Mouse (Mus musculus) intestine, embryonic 16.5 days (tissue): ENCODE measurements around the gene Taf1c. TPM values are rescaled to one million over a fixed set of nuclear protein-coding genes. Genes with fewer than 3 reads are reported as not detected.

ENCODE experiments used
- ATAC-seq: fragments of 200-750 bp; cut with Nextera tagmentation; 2 replicates; pipeline ENCODE4 v1.8.0; 2017; ENCODE audit warnings: moderate TSS enrichment, moderate library complexity
- H3K27ac ChIP-seq: fragments of 300-500 bp; sonication (generic); 2 replicates; pipeline ENCODE4 v1.5.1; 2014; ENCODE audit warnings: mild to moderate bottlenecking, low read length
- H3K27me3 ChIP-seq: fragments of 300-500 bp; sonication (generic); replicated peaks from 2 replicates; pipeline ENCODE4 v1.6.1; 2014; ENCODE audit warnings: low read length, control low read depth, mixed read lengths; ENCODE audit not compliant: control insufficient read depth, insufficient read depth
- H3K36me3 ChIP-seq: fragments of 300-500 bp; sonication (generic); 2 replicates; pipeline ENCODE4 v1.6.1; 2014; ENCODE audit warnings: low read length, control low read depth; ENCODE audit not compliant: control insufficient read depth, insufficient read depth
- H3K4me1 ChIP-seq: fragments of 300-500 bp; sonication (generic); 2 replicates; pipeline ENCODE4 v1.6.1; 2014; ENCODE audit warnings: low read length, control low read depth, mixed read lengths; ENCODE audit not compliant: control insufficient read depth, insufficient read depth
- H3K4me2 ChIP-seq: fragments of 300-500 bp; sonication (generic); 2 replicates; pipeline ENCODE4 v1.6.1; 2014; ENCODE audit warnings: low read depth, low read length, control low read depth
- H3K4me3 ChIP-seq: fragments of 300-500 bp; sonication (generic); 2 replicates; pipeline ENCODE4 v1.5.1; 2014; ENCODE audit warnings: mild to moderate bottlenecking, low read length
- H3K9ac ChIP-seq: fragments of 300-500 bp; sonication (generic); 2 replicates; pipeline ENCODE4 v1.6.1; 2014; ENCODE audit warnings: low read depth, low read length
- H3K9me3 ChIP-seq: fragments of 300-500 bp; sonication (generic); 2 replicates; pipeline ENCODE4 v1.6.1; 2016; ENCODE audit warnings: low read length, control low read depth; ENCODE audit not compliant: control insufficient read depth
- WGBS: fragments of 180-500 bp; shearing (Covaris S2); extraction: QIAGEN DNeasy Blood & Tissue Kit; methylation state at CpG from one replicate; pipeline ENCODE4 v1.1.7; 2014; 5-methylcytosine and 5-hydroxymethylcytosine counted together
- polyA plus RNA-seq: library from polyadenylated mRNA; unstranded; fragments of >200 nt; fragmentation: Nextera tagmentation; extraction: Ambion mirVana; gene quantifications from 2 replicates; pipeline ENCODE4 v1.2.1, GENCODE M21; 2015

Gene Taf1c
- 11.6 and 11.9 TPM in 2 replicates for polyA plus RNA-seq

GRCm38 (mm10) chr8:119604996-119605395, at the start of gene Taf1c:
Gene Taf1c (minus strand): TSS chr8:119605222.
- peak within 1 kb of the TSS; percentile 83 for H3K9ac ChIP-seq
- WGBS: under 1% methylated on average over 23 of the region's 23 CpGs
- peak within 1 kb of the TSS; percentile 81 for H3K4me2 ChIP-seq
- peak; percentile 88 for ATAC-seq
- peaks cover 8% of the 10 kb centered on the region; the same call in 1 of the 2 replicates for H3K36me3 ChIP-seq
- no peaks in the 10 kb centered on the region for H3K27me3 ChIP-seq
- H3K27ac ChIP-seq: peak within 1 kb of the TSS; percentile 67
- peak within 1 kb of the TSS; percentile 71 for H3K4me3 ChIP-seq
- H3K4me1 ChIP-seq: peaks cover 11% of the 10 kb centered on the region
- 0 out of 2 replicates have a peak, but pooled peaks cover 10% of the 10 kb centered on the region for H3K9me3 ChIP-seq

DNA sequence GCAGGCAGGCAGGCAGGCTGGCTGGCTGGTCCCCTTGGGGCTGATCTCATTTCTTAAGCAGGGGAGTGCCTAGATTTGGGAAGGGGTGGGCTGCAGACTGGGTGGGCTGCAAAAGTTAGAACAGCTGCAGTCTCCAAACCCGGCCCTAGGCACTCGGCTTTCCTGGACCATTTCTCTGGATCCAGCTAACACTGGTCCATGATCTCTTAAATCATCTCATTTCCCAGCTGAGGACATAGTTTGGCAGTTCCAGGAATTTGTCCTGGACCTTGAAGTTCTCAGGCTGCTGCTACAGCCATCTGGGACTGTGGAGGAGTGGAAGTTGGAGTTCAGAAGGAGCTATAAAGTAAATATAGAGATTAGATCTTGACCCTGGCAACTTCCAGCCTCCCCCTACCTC, 46.3 kb upstream of the Taf1c start:
- H3K9me3 ChIP-seq: peaks cover 4% of the 10 kb centered on the region; the same call in 1 of the 2 replicates
- H3K27me3 ChIP-seq: no peaks in the 10 kb centered on the region
- no peak overlapping the region for H3K4me3 ChIP-seq
- no peak overlapping the region for H3K9ac ChIP-seq
- H3K4me1 ChIP-seq: no peaks in the 10 kb centered on the region; the same call in 1 of the 2 replicates
- WGBS: 44% methylated on average over 2 of the region's 2 CpGs
- H3K27ac ChIP-seq: no peak overlapping the region
- no peak overlapping the region for H3K4me2 ChIP-seq
- H3K36me3 ChIP-seq: no peaks in the 10 kb centered on the region
- ATAC-seq: peak; percentile 66

- H3K9ac ChIP-seq: no peak overlapping the region
- H3K27me3 ChIP-seq: no peaks in the 10 kb centered on the region
- 80% methylated on average over 7 of the region's 7 CpGs for WGBS
- no peaks in the 10 kb centered on the region for H3K4me1 ChIP-seq
- no peak overlapping the region for H3K27ac ChIP-seq
- peaks cover 6% of the 10 kb centered on the region; the same call in 1 of the 2 replicates for H3K9me3 ChIP-seq
- no peaks in the 10 kb centered on the region for H3K36me3 ChIP-seq
- no peak overlapping the region for H3K4me2 ChIP-seq
- H3K4me3 ChIP-seq: no peak overlapping the region
- ATAC-seq: no peak
Measured at GRCm38 (mm10) chr8:119646846-119647245, 41.8 kb upstream of the Taf1c start.

DNA sequence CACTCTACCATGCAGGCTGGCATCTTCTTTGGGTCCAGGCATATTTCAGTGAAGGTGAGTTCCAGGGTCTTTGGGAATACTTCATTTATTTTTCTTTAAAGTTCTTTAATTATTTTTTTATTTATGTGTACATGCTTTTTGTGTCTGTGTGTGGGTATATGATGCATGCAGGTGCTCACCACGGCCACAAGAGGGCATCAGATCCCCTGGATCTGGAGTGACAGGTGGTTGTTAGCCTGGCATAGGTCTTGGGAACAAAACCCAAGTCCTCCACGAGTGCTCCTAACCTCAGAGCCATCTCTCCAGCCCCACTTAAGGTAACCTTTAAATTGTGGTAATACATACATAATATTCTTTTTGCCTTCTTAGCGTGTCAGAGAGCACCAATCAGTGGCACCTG, 41.2 kb upstream of the Taf1c start:
- H3K27ac ChIP-seq: no peak overlapping the region
- WGBS: 80% methylated on average over 3 of the region's 3 CpGs
- no peak for ATAC-seq
- H3K9ac ChIP-seq: no peak overlapping the region
- H3K9me3 ChIP-seq: peaks cover 6% of the 10 kb centered on the region; the same call in 1 of the 2 replicates
- H3K4me2 ChIP-seq: no peak overlapping the region
- H3K4me3 ChIP-seq: no peak overlapping the region
- H3K27me3 ChIP-seq: no peaks in the 10 kb centered on the region
- H3K36me3 ChIP-seq: no peaks in the 10 kb centered on the region
- no peaks in the 10 kb centered on the region for H3K4me1 ChIP-seq

DNA sequence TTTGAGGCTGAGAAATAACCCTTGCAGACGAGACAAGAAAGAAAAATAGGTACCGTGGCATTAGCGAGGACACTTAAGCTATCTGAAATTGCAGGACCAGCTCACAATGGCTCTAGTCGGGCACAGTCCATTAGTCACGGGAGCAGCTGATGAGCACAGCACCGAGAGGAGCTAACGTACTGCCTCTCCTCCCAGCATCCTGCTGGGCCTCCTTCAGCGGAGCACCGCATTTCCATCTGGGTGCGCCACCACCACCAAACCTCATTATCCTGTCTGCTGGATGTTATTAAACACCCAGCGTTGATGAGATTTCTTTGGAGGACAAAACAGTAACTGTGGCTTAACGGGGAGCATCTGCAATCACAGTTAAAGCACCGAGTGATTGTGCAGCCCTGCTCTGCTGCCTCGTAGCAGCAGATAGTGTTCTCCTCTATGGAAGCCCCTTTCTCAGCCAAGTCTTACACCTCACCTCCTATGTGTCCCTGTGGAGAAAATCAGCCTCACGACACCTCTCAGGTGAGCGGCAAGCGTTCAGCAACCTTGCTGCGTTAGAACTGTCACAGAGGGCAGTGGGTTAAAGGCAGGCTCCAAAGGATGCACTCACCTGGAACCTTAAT, 40.1 kb upstream of the Taf1c start:
- 63% methylated on average over 18 of the region's 18 CpGs for WGBS

GRCm38 (mm10) chr8:119644429-119644960, 39.5 kb upstream of the Taf1c start:
- 70% methylated on average over 17 of the region's 17 CpGs for WGBS
- Histone ChIP-seq H3K9ac (no peak overlapping the region), H3K4me1 (no peaks in the 10 kb centered on the region), H3K36me3 (no peaks in the 10 kb centered on the region), H3K4me3 (no peak overlapping the region), H3K27ac (no peak overlapping the region), H3K4me2 (no peak overlapping the region), H3K9me3 (peaks cover 6% of the 10 kb centered on the region; the same call in 1 of the 2 replicates), H3K27me3 (no peaks in the 10 kb centered on the region)
- no peak for ATAC-seq

More for the DNA sequence above, 40.1 kb upstream of the Taf1c start:
- H3K4me3 ChIP-seq: no peak overlapping the region
- ATAC-seq: no peak
- H3K27me3 ChIP-seq: no peaks in the 10 kb centered on the region
- H3K9me3 ChIP-seq: peaks cover 6% of the 10 kb centered on the region; the same call in 1 of the 2 replicates
- H3K36me3 ChIP-seq: no peaks in the 10 kb centered on the region
- no peak overlapping the region for H3K27ac ChIP-seq
- H3K4me1 ChIP-seq: no peaks in the 10 kb centered on the region
- H3K4me2 ChIP-seq: no peak overlapping the region
- H3K9ac ChIP-seq: no peak overlapping the region

DNA sequence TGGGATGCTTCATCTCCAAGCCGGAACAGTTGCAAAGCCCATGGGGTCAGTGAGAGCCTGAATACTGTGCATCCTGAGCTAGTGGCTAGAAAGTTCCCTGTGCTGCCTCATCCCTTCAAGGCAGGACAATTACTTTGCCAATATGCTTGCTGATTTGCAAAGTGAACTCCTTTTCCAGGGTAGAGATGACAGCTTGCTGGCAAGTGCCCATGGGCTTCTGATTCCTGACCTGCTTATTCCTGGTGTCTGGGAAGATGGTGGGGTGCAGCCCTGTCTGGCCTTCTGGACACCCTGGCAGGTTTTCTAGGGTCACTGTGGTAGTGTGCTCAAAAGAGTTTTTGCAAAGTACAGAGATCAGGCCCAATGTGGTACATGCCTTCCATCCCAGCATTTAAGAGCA, 37.9 kb upstream of the Taf1c start:
- Histone ChIP-seq H3K4me3 (no peak overlapping the region), H3K27ac (no peak overlapping the region), H3K27me3 (no peaks in the 10 kb centered on the region), H3K9ac (no peak overlapping the region), H3K4me1 (no peaks in the 10 kb centered on the region), H3K4me2 (no peak overlapping the region), H3K36me3 (no peaks in the 10 kb centered on the region), H3K9me3 (peaks cover 6% of the 10 kb centered on the region; the same call in 1 of the 2 replicates)
- WGBS: 97% methylated on average over 1 of the region's 1 CpGs
- ATAC-seq: no peak

- Histone ChIP-seq H3K4me2 (no peak overlapping the region), H3K9me3 (no peaks in the 10 kb centered on the region), H3K36me3 (no peaks in the 10 kb centered on the region), H3K4me3 (no peak overlapping the region), H3K27ac (no peak overlapping the region), H3K27me3 (0 out of 2 replicates have a peak, but pooled peaks cover 3% of the 10 kb centered on the region), H3K9ac (no peak overlapping the region), H3K4me1 (no peaks in the 10 kb centered on the region; the same call in 1 of the 2 replicates)
- 71% methylated on average over 5 of the region's 5 CpGs for WGBS
- no peak for ATAC-seq
Measured at GRCm38 (mm10) chr8:119641058-119641457, 36.0 kb upstream of the Taf1c start.

GRCm38 (mm10) chr8:119639798-119640197, 34.8 kb upstream of the Taf1c start:
- no peak overlapping the region for H3K9ac ChIP-seq
- no peak overlapping the region for H3K4me3 ChIP-seq
- WGBS: 36% methylated on average over 7 of the region's 7 CpGs
- no peak overlapping the region for H3K4me2 ChIP-seq
- H3K36me3 ChIP-seq: no peaks in the 10 kb centered on the region
- 0 out of 2 replicates have a peak, but pooled peaks cover 3% of the 10 kb centered on the region for H3K27me3 ChIP-seq
- H3K9me3 ChIP-seq: no peaks in the 10 kb centered on the region
- H3K27ac ChIP-seq: no peak overlapping the region
- peak; percentile 71 for ATAC-seq
- H3K4me1 ChIP-seq: peaks cover 7% of the 10 kb centered on the region
